ENCODE assay signal across 13 mouse cellular contexts in genomic region chr4:105071761-105072427, GRCm38 (mm10). TPM values are rescaled to one million over a fixed set of nuclear protein-coding genes. Genes with fewer than 3 reads are reported as not detected.
DNase-seq lines count a peak whose midpoint lies in the region; ATAC-seq lines count a peak whose summit lies in the region.
"Had no signal": no experiment of that assay in that cellular context is flagged by ENCODE, and none has a peak within 500 bp of the region (broad histone marks: within the 10 kb centered on the region; RNA-seq: fewer than 3 reads in every experiment).

No protein-coding gene starts in this region.

- no peak overlapping the region for H3K4me3 ChIP-seq in heart, embryonic 12.5 days
- H3K4me3 ChIP-seq: embryonic facial prominence, embryonic 10.5 days; limb, embryonic 12.5 days; midbrain, embryonic 13.5 days had no signal

- H3K36me3 ChIP-seq in heart, embryonic 12.5 days, result no peaks in the 10 kb centered on the region
- H3K36me3 ChIP-seq: embryonic facial prominence, embryonic 10.5 days; limb, embryonic 12.5 days had no signal

- no peak overlapping the region for H3K4me2 ChIP-seq in heart, embryonic 12.5 days
- H3K4me2 ChIP-seq: limb, embryonic 12.5 days; midbrain, embryonic 13.5 days had no signal

- no peak for DNase-seq in heart, adult 11 months
- DNase-seq in kidney, postnatal 14 days, result peak; percentile 36
- no peak for DNase-seq in kidney, postnatal 4 days
- DNase-seq in brain, adult 2 months (ENCODE audit: low read depth, low spot score), result peak; percentile 47
- peak; percentile 64 for DNase-seq in lung, postnatal 25 days (ENCODE audit: low spot score)
- no peak for DNase-seq in T-cell, adult 2 months (ENCODE audit: low spot score)

- H3K27me3 ChIP-seq in heart, embryonic 12.5 days (replicated peaks), result no peaks in the 10 kb centered on the region
- H3K27me3 ChIP-seq: limb, embryonic 12.5 days; midbrain, embryonic 13.5 days; Patski had no signal

- H3K27ac ChIP-seq in heart, embryonic 12.5 days (ENCODE audit: poor library complexity, severe bottlenecking), result peak overlapping the region; percentile 57; the same call in 1 of the 2 replicates
- H3K27ac ChIP-seq: embryonic facial prominence, embryonic 10.5 days; limb, embryonic 12.5 days; midbrain, embryonic 13.5 days; stomach, postnatal 0 days had no signal

- peaks cover 19% of the 10 kb centered on the region for H3K4me1 ChIP-seq in heart, embryonic 12.5 days (replicated peaks)
- H3K4me1 ChIP-seq: embryonic facial prominence, embryonic 10.5 days; midbrain, embryonic 13.5 days had no signal

- 86% methylated on average over 3 of the region's 3 CpGs for WGBS in heart, embryonic 12.5 days

- no peak for ATAC-seq in heart, embryonic 12.5 days (ENCODE audit: insufficient number of reproducible peaks, low FRiP score)
- ATAC-seq: inflammation-experienced regulatory T-cells, adult 6 months; midbrain, embryonic 13.5 days; Patski had no signal

- H3K9ac ChIP-seq in heart, embryonic 12.5 days, result no peak overlapping the region
- H3K9ac ChIP-seq: limb, embryonic 12.5 days; midbrain, embryonic 13.5 days had no signal

- H3K9me3 ChIP-seq in heart, embryonic 12.5 days (replicated peaks), result no peaks in the 10 kb centered on the region
- H3K9me3 ChIP-seq: embryonic facial prominence, embryonic 10.5 days; limb, embryonic 12.5 days; midbrain, embryonic 13.5 days had no signal

RNA-seq across cellular contexts. Expression of gene Prkaa2, which starts 37.8 kb away (rescaled TPM):
- polyA plus RNA-seq in heart, embryonic 12.5 days (2016; fragmentation: Nextera tagmentation; extraction: Ambion mirVana), result 48.2 and 53.1 TPM in 2 replicates
- polyA plus RNA-seq: inflammation-experienced regulatory T-cells, adult 6 months had no signal

Comparison
In these comparisons a context has a peak if more than half of its experiments do, and no peak if none do; other contexts are left out.
1. DNase-seq: peak in kidney, postnatal 14 days (single experiment), brain, adult 2 months (single experiment) and lung, postnatal 25 days (single experiment); none in heart, adult 11 months (single experiment), kidney, postnatal 4 days (0 of 2) and T-cell, adult 2 months (single experiment).